Mouse (Mus musculus): ENCODE measurements around the gene Cxcl16. TPM values are rescaled to one million over a fixed set of nuclear protein-coding genes. Genes with fewer than 3 reads are reported as not detected.
"Not testable (repeated sequence)": the region's sequence is repeated elsewhere in the genome, so short reads cannot be mapped to it uniquely, and the experiment has no call there.

The Cxcl16 gene
- total RNA-seq, 2 experiments from 2014 or later = 0.62 to 0.78 TPM

DNA sequence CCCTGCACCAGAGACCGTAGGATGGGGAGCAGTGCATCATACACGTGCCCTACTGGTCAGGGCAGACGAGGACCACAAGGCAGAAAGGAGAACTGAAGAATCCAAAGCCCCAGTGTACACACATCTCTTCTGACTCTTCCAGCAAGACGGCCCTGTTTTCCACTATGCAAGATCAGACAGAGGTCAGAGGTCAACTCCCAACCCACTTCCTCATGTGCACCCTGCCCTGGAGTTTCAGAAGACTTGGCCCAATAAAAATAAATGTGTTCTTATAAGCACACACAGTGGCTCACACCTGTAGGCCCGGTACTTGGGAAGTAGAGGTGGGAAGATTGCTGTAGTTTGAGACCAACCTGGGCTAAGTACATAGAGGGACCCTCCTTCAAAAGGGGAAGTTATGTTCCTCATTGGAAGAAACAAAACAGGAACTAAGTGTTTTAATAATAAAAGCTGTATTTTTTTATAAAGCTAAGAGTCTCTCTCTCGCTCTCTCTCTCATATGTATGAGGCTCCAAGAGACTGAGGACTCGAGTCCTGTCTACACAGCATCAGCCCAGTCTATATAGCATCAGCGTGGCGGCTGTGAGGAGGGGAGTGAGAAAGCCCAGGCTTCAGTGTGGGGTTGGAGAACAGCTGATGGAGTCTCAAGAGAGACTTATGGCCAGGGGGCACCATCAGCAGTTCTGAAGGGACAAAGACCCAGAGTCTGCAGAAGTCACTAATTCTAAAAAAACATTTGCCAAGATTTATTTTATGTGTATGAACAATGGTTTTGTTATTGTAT lies 6.3 kb downstream of the Cxcl16 start:
- DNase-seq (ENCODE audit: low spot score in 2 of 2) = no peak

DNA sequence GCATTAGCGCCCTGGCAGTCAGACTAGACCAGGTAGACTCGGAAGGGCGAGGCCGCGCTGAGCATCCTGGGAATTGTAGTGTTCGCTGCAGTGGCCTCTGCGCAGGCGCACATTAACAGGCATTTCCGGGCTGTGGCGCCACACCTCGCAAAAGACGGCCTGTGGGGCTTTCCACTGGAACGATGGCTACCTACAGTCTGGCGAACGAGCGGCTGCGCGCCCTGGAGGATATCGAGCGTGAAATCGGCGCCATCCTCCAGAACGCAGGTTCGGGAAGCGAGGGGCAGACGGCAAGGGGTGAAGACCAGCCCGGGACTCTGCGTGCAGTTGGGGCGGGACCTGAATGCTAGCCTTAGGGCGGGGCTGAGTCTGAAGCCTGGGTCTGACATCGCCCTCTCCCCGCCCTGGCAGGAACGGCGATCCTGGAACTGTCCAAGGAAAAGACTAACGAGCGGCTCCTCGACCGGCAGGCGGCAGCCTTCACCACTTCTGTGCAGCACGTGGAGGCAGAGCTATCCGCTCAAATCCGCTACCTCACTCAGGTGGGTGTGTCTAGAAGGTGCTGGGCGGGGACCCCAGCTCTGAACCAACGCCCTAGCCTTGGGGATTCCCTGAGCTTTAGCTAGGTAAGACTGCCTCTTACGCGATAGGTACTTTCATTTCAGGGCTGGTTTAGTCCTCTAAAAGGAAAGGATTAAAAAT lies 7.8 kb downstream of the Cxcl16 start, which contains the start of gene Med11:
Gene Med11, plus strand, starts transcription at position 123 of the 702 bp plus-strand sequence.
- DNase-seq (ENCODE audit: low spot score in 2 of 2) = peak; percentile 95 to 96

DNA sequence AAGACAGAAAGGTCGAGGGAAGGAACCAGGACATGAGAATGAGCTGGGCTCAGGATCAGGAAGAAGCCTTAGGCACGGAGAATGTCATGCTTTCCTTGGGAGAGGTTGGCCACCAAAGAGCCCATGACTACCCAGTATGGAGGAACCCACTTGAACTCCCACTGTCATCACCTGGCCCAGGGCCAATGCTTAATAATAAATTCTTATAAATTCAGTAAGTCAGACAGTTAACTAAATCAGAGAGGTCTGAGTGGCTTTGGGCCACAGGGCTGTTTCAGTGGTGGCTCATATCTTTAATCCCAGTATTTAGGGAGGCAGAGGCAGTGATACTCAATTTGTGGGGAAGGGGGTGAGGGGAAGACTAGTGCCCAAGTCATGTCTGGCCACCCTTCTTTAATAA lies 8.9 kb downstream of the Cxcl16 start:
- DNase-seq (ENCODE audit: low spot score in 2 of 2) = no peak

DNA sequence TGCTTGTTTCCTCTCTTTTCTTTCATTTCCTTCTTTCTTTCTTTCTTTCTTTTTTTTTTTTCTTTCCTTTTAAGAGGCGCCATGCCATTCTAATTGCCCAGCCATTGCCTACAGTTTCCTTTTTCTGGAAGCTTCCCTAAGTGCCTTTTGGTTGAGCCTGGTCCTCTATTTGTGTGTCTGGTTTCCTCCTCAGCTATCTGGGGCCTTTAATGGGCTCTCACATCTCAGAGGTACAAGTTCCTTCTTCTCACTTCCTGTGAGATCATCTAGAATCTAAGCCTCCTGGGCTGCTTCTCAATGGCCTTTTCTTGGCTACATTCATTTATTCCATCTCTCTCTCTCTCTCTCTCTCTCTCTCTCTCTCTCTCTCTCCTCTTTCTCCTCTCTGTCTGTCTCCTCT lies 12.4 kb downstream of the Cxcl16 start:
- DNase-seq (ENCODE audit: low spot score in 2 of 2) = no peak

DNA sequence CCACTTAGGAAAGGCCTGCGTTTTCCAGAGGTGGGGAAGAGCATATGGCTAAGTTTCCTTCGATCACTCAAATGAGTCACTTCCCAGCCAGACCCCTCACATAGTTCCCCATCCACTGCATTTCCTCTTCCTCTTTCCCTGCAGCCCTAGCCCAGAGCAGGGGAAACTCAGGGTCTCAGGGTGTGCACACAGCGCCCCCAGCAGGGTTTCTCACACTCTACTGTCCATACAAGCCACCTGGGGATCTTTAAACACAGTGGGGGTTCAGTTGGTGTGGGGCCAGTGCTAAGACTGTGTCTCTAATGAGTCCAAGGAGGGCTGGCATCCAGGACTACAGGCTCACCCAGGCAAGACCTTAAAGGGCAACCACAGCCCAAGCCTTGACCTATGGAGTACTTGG lies 13.0 kb downstream of the Cxcl16 start:
- no peak for DNase-seq (ENCODE audit: low spot score in 2 of 2)

DNA sequence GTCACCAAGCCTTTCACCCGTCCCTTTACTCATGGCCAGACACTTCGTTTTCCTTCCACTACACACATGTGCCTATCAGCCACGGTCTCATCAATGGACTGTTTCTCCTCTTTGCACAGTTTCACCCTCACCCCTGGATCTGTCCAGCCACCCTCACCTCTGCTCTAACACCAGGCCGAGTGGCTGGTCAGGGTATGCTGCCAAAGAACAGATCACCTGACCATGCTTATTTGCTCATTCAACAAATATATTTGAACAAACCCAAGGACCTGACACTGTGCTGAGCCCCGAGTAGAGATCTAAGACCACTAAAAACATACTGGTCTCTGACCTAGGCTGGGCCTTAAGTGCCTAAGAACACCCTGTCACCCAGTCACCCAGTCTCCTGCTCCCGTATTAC lies 15.1 kb downstream of the Cxcl16 start:
- DNase-seq (ENCODE audit: low spot score in 2 of 2) = no peak

DNA sequence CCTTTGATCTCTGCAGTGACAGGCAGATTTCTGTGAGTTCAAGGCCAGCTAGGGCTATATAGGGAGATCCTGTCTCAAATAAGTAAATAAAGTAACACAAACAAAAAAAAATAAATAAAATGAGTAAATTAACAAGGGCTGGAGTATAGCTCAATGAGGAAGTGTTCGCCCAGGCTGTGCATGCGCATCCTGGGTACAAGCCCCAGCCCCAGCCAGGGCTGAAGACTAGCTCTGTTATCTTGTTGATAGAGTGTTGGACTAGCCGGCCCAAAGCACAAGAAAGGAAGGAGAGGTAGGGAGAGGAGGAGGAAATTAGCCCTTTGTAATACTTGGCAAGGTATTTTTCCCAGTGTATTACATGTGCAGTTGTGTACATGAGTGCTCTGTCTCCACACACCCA lies 15.8 kb downstream of the Cxcl16 start:
- no peak for DNase-seq (ENCODE audit: low spot score in 2 of 2)

DNA sequence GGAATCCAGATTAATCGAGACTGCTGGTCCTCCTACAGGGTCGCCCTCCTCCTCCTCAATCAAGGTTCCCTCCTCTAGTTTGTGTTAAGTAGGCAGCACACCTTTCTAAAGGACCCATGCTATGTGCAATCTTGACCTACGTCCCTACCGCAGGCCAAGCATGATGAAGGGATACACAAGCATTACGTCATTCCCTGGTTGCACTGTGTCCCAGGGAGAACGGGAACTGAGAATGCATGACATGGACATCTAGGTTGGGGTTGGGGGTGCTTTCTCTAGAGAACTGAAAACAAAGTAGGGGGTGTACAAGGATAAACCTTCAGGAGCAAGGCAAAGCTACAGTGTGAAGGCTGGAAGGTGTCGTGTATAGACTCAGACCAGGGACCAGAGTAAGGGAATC lies 17.9 kb downstream of the Cxcl16 start:
- DNase-seq (ENCODE audit: low spot score in 2 of 2) = no peak

DNA sequence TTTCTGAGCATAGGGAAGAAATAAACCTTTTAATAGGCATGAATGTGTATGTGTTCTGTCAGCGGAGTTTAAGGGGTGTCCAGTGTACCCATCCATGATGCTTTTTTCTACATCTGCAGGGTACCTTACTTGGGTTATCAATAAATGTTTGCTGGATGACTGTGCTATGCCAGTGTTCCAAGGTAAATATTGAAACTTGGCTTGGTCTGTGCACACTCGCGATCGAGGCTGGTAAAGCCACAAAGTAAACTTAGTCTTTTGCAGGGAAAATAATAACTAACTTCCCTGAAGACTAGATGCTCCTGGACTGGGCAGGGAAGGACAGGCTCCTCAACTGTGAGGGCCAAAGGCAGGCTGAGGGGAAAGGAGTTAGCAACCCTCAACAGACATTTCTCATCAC lies 19.1 kb downstream of the Cxcl16 start:
- DNase-seq (ENCODE audit: low spot score in 2 of 2) = no peak

DNA sequence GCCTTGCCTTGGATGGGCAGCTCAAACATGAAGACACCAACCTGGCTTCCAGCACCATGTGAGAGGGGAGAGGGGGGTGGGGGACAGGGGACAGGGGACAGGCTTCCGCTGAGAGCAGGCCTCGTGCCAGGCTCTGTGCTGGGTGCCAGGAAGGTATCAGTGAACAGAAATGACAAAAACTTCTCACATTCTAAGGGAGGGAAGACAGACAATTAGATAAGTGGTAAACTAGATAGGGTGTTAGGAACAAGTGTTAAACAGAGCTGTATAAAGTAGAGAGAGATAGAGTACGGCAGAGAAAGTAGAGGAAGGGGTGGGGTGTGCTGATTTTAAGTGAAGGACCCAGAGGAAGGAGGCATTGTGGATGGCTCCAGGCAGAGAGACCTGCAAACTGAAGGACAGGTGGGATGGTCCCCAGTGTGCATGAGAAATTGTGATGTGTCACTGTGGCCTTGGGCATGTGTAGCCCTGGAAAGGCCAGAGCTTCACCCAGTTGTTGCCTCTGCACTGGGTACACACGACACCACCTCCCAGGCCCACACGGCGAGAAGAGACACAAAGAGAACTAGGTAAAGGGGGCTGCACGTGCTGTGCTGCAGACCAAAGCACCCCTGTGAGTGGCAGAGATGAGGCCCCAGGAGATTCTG lies 20.9 kb downstream of the Cxcl16 start:
- no peak for DNase-seq (ENCODE audit: low spot score in 2 of 2)

DNA sequence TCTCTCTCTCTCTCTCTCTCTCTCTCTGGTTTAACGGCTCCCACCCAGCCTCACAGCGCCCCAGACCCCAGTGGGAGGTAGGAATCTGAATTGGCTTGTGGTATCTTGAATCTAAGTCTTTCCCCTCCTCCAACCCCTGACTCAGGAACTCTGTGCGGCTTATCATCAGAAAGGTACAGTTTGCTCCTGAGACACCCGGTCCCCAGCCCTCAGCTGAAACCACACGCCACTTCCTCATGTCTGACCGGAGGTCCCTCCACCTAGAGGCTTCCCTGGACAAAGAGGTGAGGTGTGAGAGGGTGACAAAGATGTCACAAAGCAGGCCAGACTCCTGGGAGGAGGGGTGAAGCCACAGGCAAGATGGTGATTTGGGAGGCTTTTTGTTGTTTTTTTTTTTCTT lies 22.4 kb downstream of the Cxcl16 start:
- DNase-seq (ENCODE audit: low spot score in 2 of 2) = no peak

DNA sequence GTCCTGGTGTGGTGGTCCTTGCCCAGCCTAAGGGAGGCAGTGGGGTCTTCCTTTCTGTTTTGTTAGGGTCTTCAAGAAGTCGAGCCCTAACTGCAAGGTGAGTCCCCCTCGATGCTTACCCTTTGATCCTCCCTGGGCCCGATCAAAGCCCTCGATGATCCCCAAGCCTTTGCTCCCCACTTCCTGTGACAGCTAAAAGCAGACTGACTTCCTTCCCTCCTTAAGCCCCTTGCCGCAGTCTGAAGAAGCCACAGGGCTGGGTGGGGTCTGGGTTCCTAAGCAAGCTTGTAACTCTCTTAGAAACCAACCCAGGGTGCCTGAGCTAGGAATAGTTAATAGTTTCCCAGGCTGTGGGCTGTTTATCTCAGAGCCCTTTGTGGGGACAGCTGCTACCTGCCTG lies 24.3 kb downstream of the Cxcl16 start:
- DNase-seq (ENCODE audit: low spot score in 2 of 2) = no peak

DNA sequence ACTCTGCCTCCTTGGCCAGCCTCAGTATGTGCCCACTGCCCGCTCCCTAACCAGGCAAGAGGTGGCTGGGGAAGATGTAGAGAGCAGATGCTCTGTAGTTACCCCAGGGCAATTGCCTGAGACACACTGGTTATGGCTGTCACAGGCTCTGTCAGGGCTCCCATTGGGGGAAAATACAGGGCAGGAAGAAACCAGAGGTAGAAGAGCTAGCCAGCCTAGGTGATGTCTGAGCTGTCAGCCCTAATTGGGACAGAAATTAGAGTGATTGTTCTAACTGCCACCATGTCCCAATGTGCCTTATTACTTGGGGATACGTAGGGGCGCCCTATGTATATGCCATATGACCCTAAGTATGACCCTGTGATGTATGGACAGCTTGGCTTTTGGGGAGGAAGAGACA lies 25.8 kb downstream of the Cxcl16 start:
- DNase-seq (ENCODE audit: low spot score in 2 of 2) = no peak

DNA sequence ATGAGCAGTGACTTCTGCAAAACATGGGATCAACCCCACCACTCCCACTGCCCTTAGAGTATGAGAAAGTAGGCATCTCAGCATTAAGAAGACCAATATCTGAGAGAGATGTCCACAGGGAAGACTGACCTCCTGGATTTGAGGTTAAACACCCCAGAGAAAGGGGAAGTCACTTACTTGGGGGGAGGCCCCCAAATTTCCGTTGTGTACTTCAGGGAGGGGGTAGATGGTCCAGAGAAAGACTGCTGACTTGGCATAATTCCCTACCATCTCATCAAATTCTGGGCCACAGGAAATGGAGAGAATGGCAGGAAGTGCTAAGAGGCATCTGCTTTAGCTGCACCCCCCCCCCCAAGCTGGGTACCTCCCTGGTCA lies 26.2 kb downstream of the Cxcl16 start:
- DNase-seq (ENCODE audit: low spot score in 2 of 2) = no peak

DNA sequence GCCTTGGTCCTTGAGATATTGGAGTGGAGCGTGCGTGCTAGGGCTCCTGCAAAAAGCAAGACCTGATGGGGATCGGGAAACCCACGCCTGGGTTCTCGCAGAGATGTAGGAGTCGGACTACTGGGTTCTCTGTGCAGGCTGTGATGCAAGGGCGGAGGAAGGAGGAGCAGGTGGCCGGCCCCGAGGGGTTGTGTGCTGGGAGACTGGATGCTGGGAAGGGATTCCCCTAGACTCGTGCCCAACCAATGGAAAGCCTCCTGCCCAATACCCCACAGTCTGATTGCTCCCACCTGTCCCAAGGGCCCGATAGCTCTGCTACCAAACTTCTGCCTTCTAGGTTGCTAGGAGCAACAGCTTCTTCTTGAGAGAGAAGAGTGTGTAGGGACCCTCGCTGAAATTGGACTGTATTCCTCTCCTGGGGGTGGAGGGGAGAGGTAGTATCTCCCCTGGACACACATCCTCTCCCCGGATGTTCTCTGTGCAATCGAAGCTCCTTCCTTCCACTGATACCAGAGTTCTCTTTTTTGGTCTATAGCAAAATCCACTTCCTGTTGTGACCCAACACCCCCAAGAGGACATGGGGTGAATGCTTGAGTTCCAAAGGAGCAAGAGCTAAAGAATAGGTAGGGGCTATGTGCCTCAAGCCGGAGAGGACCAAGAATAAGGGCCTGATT lies 26.8 kb downstream of the Cxcl16 start:
- peak; percentile 61 to 71 for DNase-seq (ENCODE audit: low spot score in 2 of 2)

DNA sequence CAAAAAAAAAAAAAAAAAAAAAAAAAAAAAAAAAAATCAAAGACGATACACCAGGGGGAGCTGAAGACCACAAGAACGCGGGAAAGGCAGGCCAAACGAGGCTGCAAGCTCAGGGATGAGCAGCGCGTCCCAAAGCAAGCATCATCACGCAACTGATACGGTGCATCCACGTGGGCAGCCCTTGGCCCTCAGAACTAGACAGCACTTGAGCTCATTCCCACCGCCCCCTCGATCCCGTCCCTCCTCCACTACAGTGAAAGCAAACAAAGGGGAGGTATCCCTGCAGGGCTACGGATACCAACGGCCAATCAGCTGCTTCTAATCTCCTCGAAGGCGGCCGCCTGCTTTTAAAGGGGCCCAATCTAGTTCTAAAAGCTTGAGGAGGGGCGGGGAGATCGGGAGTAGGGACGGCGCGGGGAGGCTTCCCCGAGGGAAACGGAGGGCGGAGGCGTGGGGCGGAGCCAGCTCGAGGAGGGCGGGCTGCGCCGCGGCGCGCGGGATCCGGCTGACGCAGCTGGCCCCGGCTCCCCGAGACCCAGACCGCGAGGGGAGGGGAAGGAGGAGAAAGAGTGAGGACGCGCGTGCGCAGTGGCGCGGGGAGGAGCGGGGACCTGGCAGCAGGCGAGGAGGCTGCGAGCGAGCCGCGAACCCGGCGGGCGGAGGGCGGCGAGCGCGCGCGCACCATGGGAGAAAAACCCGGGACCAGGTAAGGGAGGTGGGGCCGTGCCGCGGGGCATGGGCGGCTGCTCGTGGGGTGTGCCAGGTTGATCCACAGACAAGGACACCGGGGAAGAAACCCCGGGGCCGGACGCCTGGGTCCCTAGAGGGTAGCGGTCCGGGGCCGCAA lies 27.5 kb downstream of the Cxcl16 start, which contains the start of gene Arrb2:
Gene Arrb2, plus strand, starts transcription at position 588 of the 847 bp plus-strand sequence.
- peak; percentile 97 to 99 for DNase-seq (ENCODE audit: low spot score in 2 of 2)

DNA sequence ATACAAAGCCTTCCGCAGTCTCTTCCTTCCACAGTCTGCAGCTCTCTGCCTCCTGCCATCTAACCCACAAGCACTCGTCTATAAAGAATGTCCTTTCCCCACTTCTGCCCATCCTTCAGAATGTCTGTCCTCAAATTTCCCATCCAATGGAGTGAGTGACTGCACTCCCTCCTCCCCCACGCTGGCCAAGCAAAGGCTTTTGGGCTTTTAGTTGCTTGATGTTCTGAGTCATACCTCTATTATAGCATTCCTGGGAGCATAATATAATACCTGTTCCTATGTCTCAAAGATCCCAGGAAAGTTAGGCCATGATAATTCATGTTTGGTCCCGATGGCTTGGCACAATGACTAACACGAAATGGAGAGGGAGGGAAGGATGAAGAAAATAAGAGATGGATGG lies 28.2 kb downstream of the Cxcl16 start:
- DNase-seq (ENCODE audit: low spot score in 2 of 2) = peak in 1 of 2 experiments; percentile 14

DNA sequence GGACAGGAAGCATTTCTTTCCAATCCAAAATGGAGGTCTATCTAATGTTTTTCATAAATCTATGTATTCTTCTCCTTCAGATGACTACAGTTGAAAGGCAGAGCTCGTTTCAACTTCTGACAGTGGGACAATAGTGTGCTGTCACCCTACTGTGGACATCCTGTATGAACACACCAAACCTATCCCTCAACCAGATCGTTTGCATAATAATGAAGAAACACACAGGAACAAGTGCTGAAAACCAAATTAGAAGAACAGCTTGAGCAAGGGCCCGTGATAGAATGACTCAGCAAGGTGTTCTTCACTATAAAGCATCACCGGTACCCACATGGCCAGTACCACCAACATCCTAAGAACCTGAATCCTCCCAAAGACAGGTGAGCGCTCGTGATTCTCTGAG lies 33.2 kb downstream of the Cxcl16 start:
- DNase-seq (ENCODE audit: low spot score in 2 of 2) = not testable (repeated sequence)

DNA sequence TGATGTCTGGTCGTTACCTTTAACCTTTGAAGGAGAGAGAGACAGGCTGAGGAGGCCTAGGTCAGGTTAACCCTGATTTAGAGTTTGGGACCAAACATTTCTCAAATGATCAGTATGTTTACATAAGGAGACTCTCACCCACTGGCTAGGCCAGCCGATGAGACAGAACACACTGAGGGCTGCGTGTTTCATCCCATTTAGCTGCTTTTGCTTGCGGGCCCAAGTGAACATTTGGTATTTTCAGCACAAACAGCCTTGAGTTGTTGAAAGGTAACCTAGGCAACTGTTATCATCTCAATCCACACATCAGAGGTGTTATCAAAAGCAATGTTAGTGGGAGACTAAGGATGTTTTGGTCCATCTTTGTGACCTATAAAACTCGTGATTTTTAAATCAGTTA lies 40.3 kb downstream of the Cxcl16 start:
- DNase-seq (ENCODE audit: low spot score in 2 of 2) = peak in 1 of 2 experiments; percentile 14

DNA sequence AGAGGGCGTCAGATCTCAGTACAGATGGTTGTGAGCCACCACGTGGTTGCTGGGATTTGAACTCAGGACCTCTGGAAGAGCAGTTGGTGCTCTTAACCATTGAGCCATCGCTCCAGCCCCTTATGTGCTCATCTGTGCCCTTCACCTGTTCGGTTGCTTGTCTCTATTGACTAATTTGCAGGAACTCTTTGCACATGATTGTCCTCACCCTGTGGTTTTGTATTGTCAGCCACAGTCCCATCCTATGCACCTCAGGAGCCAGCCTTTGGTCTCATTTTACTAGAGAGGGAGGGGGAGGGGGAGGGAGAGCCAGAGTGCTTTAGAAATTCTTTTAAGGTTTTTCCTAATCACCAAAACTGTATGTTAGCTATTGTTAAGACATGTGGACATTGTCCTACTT lies 41.6 kb downstream of the Cxcl16 start:
- DNase-seq (ENCODE audit: low spot score in 2 of 2) = no peak

DNA sequence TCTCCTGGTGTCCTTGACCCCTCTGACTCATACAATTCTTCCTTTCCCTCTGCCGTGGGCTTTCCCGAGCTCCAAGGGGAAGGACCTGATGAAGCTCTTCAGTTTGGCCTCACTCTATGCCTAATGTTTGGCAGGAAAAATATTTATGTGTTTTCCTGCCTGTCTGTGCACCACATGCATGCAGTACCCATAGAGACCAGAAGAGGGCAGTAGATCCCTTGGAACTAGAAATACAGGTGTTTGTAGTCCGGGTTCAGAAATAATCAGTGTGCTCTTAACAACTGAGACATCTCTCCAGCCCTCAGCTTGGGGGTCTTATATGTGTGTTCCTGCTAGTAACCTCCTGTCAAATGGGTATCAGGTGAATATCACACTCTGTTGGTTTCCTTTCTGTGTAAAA lies 45.8 kb downstream of the Cxcl16 start:
- peak; percentile 74 to 85 for DNase-seq (ENCODE audit: low spot score in 2 of 2)
